In genomic region chrX:6370706-6371105, GRCm38 (mm10) we compare ENCODE assay signal across 33 mouse cellular contexts. TPM values are rescaled to one million over a fixed set of nuclear protein-coding genes. Genes with fewer than 3 reads are reported as not detected.
"Had no signal": no experiment of that assay in that cellular context is flagged by ENCODE, and none has a peak within 500 bp of the region (broad histone marks: within the 10 kb centered on the region; RNA-seq: fewer than 3 reads in every experiment).

No protein-coding gene starts in this region.

- H3K27me3 ChIP-seq: embryonic facial prominence, embryonic 12.5 days; embryonic facial prominence, embryonic 13.5 days; embryonic facial prominence, embryonic 15.5 days; forebrain, embryonic 12.5 days; forebrain, embryonic 13.5 days; forebrain, embryonic 15.5 days had no signal

- DNase-seq: cerebellum, adult 9-10 months; cerebellum, adult 9-11 months; cerebellum, postnatal 14 days; cerebellum, postnatal 25 days; cerebellum, postnatal 36 days; embryo, embryonic 11 days; forebrain, postnatal 0 days; gastrocnemius, adult 2 months; gastrocnemius, postnatal 10 days; gastrocnemius, postnatal 14 days; gastrocnemius, postnatal 25 days; gastrocnemius, postnatal 36 days; heart, adult 11 months; heart, adult 18-20 months; heart, adult 2 months had no signal

- ATAC-seq: forebrain, embryonic 13.5 days; forebrain, embryonic 14.5 days; forebrain, embryonic 15.5 days; forebrain, embryonic 16.5 days; forebrain, postnatal 0 days had no signal

- H3K36me3 ChIP-seq: embryonic facial prominence, embryonic 10.5 days; embryonic facial prominence, embryonic 12.5 days; embryonic facial prominence, embryonic 13.5 days; embryonic facial prominence, embryonic 15.5 days; forebrain, embryonic 10.5 days; forebrain, embryonic 12.5 days; forebrain, embryonic 15.5 days had no signal

- H3K9ac ChIP-seq: embryonic facial prominence, embryonic 12.5 days; embryonic facial prominence, embryonic 13.5 days; embryonic facial prominence, embryonic 15.5 days; forebrain, embryonic 12.5 days; forebrain, embryonic 13.5 days; forebrain, embryonic 15.5 days; forebrain, postnatal 0 days had no signal

- H3K9me3 ChIP-seq: embryonic facial prominence, embryonic 10.5 days; embryonic facial prominence, embryonic 12.5 days; embryonic facial prominence, embryonic 13.5 days; embryonic facial prominence, embryonic 15.5 days; forebrain, embryonic 10.5 days; forebrain, embryonic 12.5 days; forebrain, embryonic 13.5 days; forebrain, embryonic 15.5 days had no signal

- H3K4me2 ChIP-seq: embryonic facial prominence, embryonic 12.5 days; embryonic facial prominence, embryonic 13.5 days; embryonic facial prominence, embryonic 15.5 days; forebrain, embryonic 12.5 days; forebrain, embryonic 13.5 days; forebrain, embryonic 15.5 days had no signal

- H3K4me1 ChIP-seq: embryonic facial prominence, embryonic 10.5 days; embryonic facial prominence, embryonic 12.5 days; embryonic facial prominence, embryonic 13.5 days; embryonic facial prominence, embryonic 15.5 days; forebrain, embryonic 10.5 days; forebrain, embryonic 12.5 days; forebrain, embryonic 13.5 days; forebrain, embryonic 15.5 days had no signal

- H3K4me3 ChIP-seq: embryonic facial prominence, embryonic 10.5 days; embryonic facial prominence, embryonic 12.5 days; embryonic facial prominence, embryonic 13.5 days; embryonic facial prominence, embryonic 15.5 days; erythroblast, embryonic 14.5 days; forebrain, embryonic 10.5 days; forebrain, embryonic 12.5 days; forebrain, embryonic 13.5 days; forebrain, embryonic 15.5 days; gastrocnemius, adult 2 months; heart, adult 2 months had no signal

- H3K27ac ChIP-seq: embryonic facial prominence, embryonic 10.5 days; embryonic facial prominence, embryonic 12.5 days; embryonic facial prominence, embryonic 13.5 days; embryonic facial prominence, embryonic 15.5 days; forebrain, embryonic 10.5 days; forebrain, embryonic 12.5 days; forebrain, embryonic 13.5 days; forebrain, embryonic 15.5 days; gastrocnemius, adult 2 months; heart, adult 2 months had no signal

RNA-seq across cellular contexts. Expression of gene Shroom4, which starts 28.9 kb away (rescaled TPM):
- polyA plus RNA-seq: erythroblast, embryonic 14.5 days had no signal

RNA-seq across cellular contexts. Expression of gene Bmp15, which starts 50.2 kb away (rescaled TPM):
- total RNA-seq: common myeloid progenitor, adult 5-6 weeks; gastrocnemius, adult 18-20 months; gastrocnemius, adult 8-10 months; gastrocnemius, postnatal 25 days; granulocyte monocyte progenitor cell, adult 5-6 weeks; heart, adult 18-20 months; heart, adult 2 months; heart, adult 8-10 months had no signal
- polyA plus RNA-seq: embryonic facial prominence, embryonic 11.5 days; embryonic facial prominence, embryonic 12.5 days; erythroblast, embryonic 14.5 days; forebrain, embryonic 10.5 days; forebrain, embryonic 11.5 days had no signal
